Mouse (Mus musculus) stomach, embryonic 14.5 days (tissue): Measurements from ENCODE around the gene C1qtnf12. TPM values are rescaled to one million over a fixed set of nuclear protein-coding genes. Genes with fewer than 3 reads are reported as not detected.

Source experiments
- ATAC-seq: fragments of 200-750 bp; cut with Nextera tagmentation; 2 replicates; pipeline ENCODE4 v1.8.0; 2017; ENCODE audit warnings: low read depth, moderate TSS enrichment; ENCODE audit not compliant: insufficient number of reproducible peaks, insufficient read depth, low FRiP score
- H3K27ac ChIP-seq: fragments of 300-500 bp; sonication (generic); 2 replicates; pipeline ENCODE4 v1.5.1; 2014; ENCODE audit warnings: mild to moderate bottlenecking, low read length, moderate library complexity, mixed read lengths
- H3K27me3 ChIP-seq: fragments of 300-500 bp; sonication (generic); 2 replicates; pipeline ENCODE4 v1.6.1; 2014; ENCODE audit warnings: low read length, control low read depth, mixed read lengths; ENCODE audit not compliant: control insufficient read depth, insufficient read depth
- H3K36me3 ChIP-seq: fragments of 300-500 bp; sonication (generic); 2 replicates; pipeline ENCODE4 v1.6.1; 2014; ENCODE audit warnings: mild to moderate bottlenecking, control low read depth, low read length, moderate library complexity, mixed read lengths; ENCODE audit not compliant: control insufficient read depth, insufficient read depth
- H3K4me1 ChIP-seq: fragments of 300-500 bp; sonication (generic); 2 replicates; pipeline ENCODE4 v1.6.1; 2014; ENCODE audit warnings: low read length, control low read depth, mixed read lengths; ENCODE audit not compliant: control insufficient read depth, insufficient read depth
- H3K4me2 ChIP-seq: fragments of 300-500 bp; sonication (generic); replicated peaks from 2 replicates; pipeline ENCODE4 v1.6.1; 2014; ENCODE audit warnings: low read depth, low read length, control low read depth
- H3K4me3 ChIP-seq: fragments of 300-500 bp; sonication (generic); 2 replicates; pipeline ENCODE4 v1.5.1; 2014; ENCODE audit warnings: low read depth, low read length, control low read depth
- H3K9ac ChIP-seq: fragments of 300-500 bp; sonication (generic); replicated peaks from 2 replicates; pipeline ENCODE4 v1.6.1; 2014; ENCODE audit warnings: low read depth, mild to moderate bottlenecking, control low read depth, low read length, moderate library complexity, mixed read lengths
- H3K9me3 ChIP-seq: fragments of 300-500 bp; sonication (generic); 2 replicates; pipeline ENCODE4 v1.6.1; 2016; ENCODE audit warnings: low read depth, low read length, control low read depth; ENCODE audit not compliant: control insufficient read depth
- WGBS: fragments of 180-500 bp; shearing (Covaris S2); extraction: QIAGEN DNeasy Blood & Tissue Kit; methylation state at CpG from one replicate; pipeline ENCODE4 v1.1.7; 2014; 5-methylcytosine and 5-hydroxymethylcytosine counted together
- polyA plus RNA-seq: library from polyadenylated mRNA; unstranded; fragments of >200 nt; fragmentation: Nextera tagmentation; extraction: Ambion mirVana; gene quantifications from 2 replicates; pipeline ENCODE4 v1.2.1, GENCODE M21; 2014

C1qtnf12 gene
- polyA plus RNA-seq, 1 experiment from 2014 or later: 40.5 TPM

DNA sequence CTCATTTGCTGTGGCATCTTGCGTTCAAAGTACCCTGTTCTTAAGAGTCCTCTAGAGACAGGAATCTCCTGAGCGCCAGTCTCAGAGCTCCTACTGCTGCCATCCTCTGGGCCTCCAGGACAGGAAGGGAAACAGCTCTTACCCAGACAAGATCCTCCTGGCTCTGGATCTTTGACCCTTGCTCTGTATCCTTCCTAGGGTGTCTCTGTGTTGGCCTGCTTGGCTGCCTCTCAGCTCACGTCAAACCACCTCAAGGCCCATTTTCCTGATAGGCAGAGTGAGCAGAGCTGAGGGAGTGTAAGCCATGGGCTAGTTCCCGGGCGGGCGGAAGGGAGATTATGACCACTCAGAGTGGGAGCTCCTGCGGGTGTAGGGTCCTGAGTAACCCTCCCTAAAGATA is 988 bp downstream of the C1qtnf12 start:
- H3K4me3 ChIP-seq: peak overlapping the region; percentile 40
- ATAC-seq: no peak
- no peak overlapping the region for H3K27ac ChIP-seq
- peaks cover 4% of the 10 kb centered on the region; the same call in 1 of the 2 replicates for H3K4me1 ChIP-seq
- H3K9ac ChIP-seq: no peak overlapping the region
- peak overlapping the region; percentile 68 for H3K4me2 ChIP-seq
- no peaks in the 10 kb centered on the region for H3K27me3 ChIP-seq
- H3K36me3 ChIP-seq: peaks cover 14% of the 10 kb centered on the region
- WGBS: 62% methylated on average over 7 of the region's 7 CpGs
- H3K9me3 ChIP-seq: no peaks in the 10 kb centered on the region

GRCm38 (mm10) chr4:155964396-155964795 is 2.3 kb downstream of the C1qtnf12 start:
- no peak overlapping the region for H3K9ac ChIP-seq
- no peaks in the 10 kb centered on the region for H3K9me3 ChIP-seq
- H3K4me2 ChIP-seq: no peak overlapping the region
- H3K4me3 ChIP-seq: no peak overlapping the region
- peaks cover 11% of the 10 kb centered on the region for H3K36me3 ChIP-seq
- peaks cover 7% of the 10 kb centered on the region for H3K4me1 ChIP-seq
- no peaks in the 10 kb centered on the region for H3K27me3 ChIP-seq
- H3K27ac ChIP-seq: no peak overlapping the region
- WGBS: 91% methylated on average over 11 of the region's 11 CpGs
- ATAC-seq: no peak

DNA sequence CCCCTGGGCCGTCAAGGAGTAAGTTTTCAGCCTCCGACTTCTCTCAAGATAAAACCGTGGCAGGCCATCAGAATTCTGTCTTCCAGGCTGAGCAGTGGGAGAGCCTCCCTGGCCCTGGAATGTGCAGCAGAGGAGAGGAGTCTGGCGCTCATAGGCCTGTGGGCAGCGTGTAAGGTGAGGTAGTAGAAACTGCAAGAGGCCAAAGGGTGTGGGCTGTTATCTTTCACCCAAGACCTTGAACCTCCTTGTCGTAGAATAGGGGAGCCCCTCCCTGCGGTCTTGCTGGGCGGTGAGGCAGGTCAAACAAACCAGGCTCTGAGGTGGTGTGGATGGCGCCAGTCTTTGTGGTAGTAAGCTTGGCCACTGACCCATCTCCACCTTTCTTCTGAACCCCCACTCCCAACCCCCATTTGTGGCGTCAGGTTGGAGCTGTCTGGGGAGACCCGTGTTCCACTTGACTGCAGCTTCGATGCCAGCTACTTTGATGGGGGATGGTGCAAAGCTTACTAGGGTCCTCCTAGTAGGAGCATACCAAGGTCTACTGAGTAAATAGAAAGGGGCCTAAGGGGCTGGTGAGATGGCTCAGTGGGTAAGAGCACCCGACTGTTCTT is 7.0 kb downstream of the C1qtnf12 start:
- Histone ChIP-seq H3K4me3 (no peak overlapping the region), H3K9ac (no peak overlapping the region), H3K27ac (no peak overlapping the region), H3K36me3 (peaks cover 11% of the 10 kb centered on the region), H3K4me2 (no peak overlapping the region), H3K9me3 (no peaks in the 10 kb centered on the region), H3K27me3 (no peaks in the 10 kb centered on the region), H3K4me1 (peaks cover 3% of the 10 kb centered on the region; the same call in 1 of the 2 replicates)
- 75% methylated on average over 13 of the region's 13 CpGs for WGBS
- no peak for ATAC-seq

DNA sequence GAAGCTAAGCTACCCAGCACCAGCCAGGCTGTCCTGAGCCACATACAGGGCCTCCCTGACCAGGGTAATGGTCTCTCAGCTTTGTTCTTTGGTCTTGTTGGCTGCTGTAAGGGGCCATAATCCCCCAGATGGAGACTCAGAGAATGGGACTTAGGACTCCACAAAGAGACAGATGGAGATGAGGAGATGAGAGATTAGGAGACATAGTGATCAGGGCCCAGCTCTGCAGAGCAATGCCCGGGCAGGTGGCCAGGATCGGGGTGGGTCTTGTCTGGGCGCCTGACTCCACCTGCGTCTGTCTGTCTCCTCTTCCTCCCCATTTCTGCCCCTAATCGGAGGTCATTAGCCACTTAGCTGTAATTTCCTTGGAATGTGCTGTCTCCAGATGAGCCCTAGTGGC is 8.2 kb downstream of the C1qtnf12 start:
- Histone ChIP-seq H3K4me3 (no peak overlapping the region), H3K4me2 (no peak overlapping the region), H3K9ac (no peak overlapping the region), H3K27me3 (no peaks in the 10 kb centered on the region), H3K27ac (no peak overlapping the region), H3K36me3 (peaks cover 11% of the 10 kb centered on the region), H3K4me1 (peaks cover 3% of the 10 kb centered on the region; the same call in 1 of the 2 replicates), H3K9me3 (no peaks in the 10 kb centered on the region)
- ATAC-seq: no peak
- WGBS: 87% methylated on average over 5 of the region's 5 CpGs

- Histone ChIP-seq H3K4me1 (peaks cover 3% of the 10 kb centered on the region; the same call in 1 of the 2 replicates), H3K4me3 (no peak overlapping the region), H3K4me2 (no peak overlapping the region), H3K27ac (no peak overlapping the region), H3K9me3 (no peaks in the 10 kb centered on the region), H3K36me3 (no peaks in the 10 kb centered on the region), H3K9ac (no peak overlapping the region), H3K27me3 (no peaks in the 10 kb centered on the region)
- no peak for ATAC-seq
- WGBS: 81% methylated on average over 6 of the region's 6 CpGs
Observed at GRCm38 (mm10) chr4:155972651-155973050, 10.5 kb downstream of the C1qtnf12 start.

DNA sequence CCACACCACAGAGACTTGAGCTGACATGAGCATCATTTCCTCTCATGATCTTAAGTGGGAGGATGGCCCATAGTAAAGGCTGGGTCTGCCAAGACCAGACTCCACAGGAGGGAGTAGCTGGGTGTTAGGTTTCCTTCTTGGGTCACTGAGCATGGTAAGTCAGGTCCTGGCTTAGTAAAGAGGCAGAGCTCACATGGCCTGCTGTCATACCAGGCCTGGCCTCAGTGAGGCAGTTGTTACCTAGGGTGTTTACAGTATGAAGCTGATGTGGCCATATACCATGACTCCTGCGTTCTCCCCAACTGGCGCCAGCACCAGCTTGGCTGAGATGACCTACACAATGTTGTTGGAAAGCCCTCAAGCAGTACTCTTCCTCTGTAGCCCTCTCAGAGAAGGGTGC is 11.1 kb downstream of the C1qtnf12 start:
- Histone ChIP-seq H3K4me3 (no peak overlapping the region), H3K4me2 (no peak overlapping the region), H3K27me3 (no peaks in the 10 kb centered on the region), H3K27ac (no peak overlapping the region), H3K9ac (no peak overlapping the region), H3K9me3 (no peaks in the 10 kb centered on the region), H3K36me3 (no peaks in the 10 kb centered on the region), H3K4me1 (peaks cover 3% of the 10 kb centered on the region; the same call in 1 of the 2 replicates)
- no peak for ATAC-seq
- WGBS: 75% methylated on average over 2 of the region's 2 CpGs

DNA sequence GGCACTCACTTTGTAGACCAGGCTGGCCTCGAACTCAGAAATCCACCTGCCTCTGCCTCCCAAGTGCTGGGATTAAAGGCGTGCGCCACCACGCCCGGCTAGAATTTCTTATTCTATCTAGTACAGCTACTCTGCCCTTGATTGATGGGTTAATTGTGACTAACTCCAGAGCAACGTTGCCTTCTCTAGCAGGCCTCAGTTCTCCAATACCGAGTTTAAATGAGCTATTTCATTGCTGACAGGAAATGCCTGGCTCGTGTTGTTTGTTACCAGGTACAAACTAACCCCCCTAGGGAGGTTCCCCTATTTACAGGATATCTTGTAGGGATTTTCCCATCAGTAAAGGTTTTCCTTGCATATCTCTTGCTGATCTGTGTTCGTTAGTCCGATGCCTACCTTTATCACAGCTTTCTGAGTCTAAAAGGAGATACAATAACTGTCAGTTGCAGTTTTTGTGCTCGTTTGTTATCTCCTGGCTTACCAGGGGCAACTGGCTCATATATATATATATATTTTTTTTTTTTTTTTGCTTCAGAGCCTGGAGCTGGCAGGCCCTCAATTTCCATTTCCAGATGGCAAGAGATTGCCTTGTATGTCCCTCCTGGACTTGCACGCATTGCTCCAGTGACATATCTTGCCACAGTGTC is 19.4 kb downstream of the C1qtnf12 start:
- Histone ChIP-seq H3K9me3 (no peaks in the 10 kb centered on the region), H3K4me2 (no peak overlapping the region), H3K27me3 (no peaks in the 10 kb centered on the region), H3K4me1 (no peaks in the 10 kb centered on the region), H3K27ac (no peak overlapping the region), H3K36me3 (no peaks in the 10 kb centered on the region), H3K4me3 (no peak overlapping the region), H3K9ac (no peak overlapping the region)
- 77% methylated on average over 12 of the region's 12 CpGs for WGBS
- ATAC-seq: no peak

- Histone ChIP-seq H3K4me1 (no peaks in the 10 kb centered on the region), H3K4me3 (no peak overlapping the region), H3K9ac (no peak overlapping the region), H3K27me3 (no peaks in the 10 kb centered on the region), H3K36me3 (no peaks in the 10 kb centered on the region), H3K27ac (no peak overlapping the region), H3K4me2 (no peak overlapping the region), H3K9me3 (no peaks in the 10 kb centered on the region)
- WGBS: 15% methylated on average over 2 of the region's 2 CpGs
- ATAC-seq: no peak
Observed at GRCm38 (mm10) chr4:155983788-155984187, 21.7 kb downstream of the C1qtnf12 start.
